Mouse (Mus musculus): ENCODE measurements around the gene Trappc1. TPM values are rescaled to one million over a fixed set of nuclear protein-coding genes. Genes with fewer than 3 reads are reported as not detected.

Trappc1 gene
- total and polyA plus RNA-seq, 2 experiments from 2014 or later: 157 to 173 TPM

- DNase-seq (ENCODE audit: low spot score) (no peak), ATAC-seq (no peak)
- Histone ChIP-seq H3K9ac (replicated peaks; ENCODE audit: low read length) (no peak overlapping the region), H3K4me2 (ENCODE audit: low read depth, low read length) (peak overlapping the region; percentile 36), H3K36me3 (ENCODE audit: insufficient read depth, low read length) (no peaks in the 10 kb centered on the region; the same call in 1 of the 2 replicates), H3K27ac (peak overlapping the region; percentile 70), H3K27me3 (ENCODE audit: insufficient read depth, low read length) (no peaks in the 10 kb centered on the region), H3K4me1 (ENCODE audit: insufficient read depth, low read length) (peaks cover 7% of the 10 kb centered on the region; the same call in 1 of the 2 replicates), H3K4me3 (ENCODE audit: low read length) (no peak overlapping the region), H3K9me3 (ENCODE audit: low read length) (no peaks in the 10 kb centered on the region)
- 24% methylated on average over 12 of the region's 12 CpGs for WGBS
- no peak for TF ChIP-seq CTCF (IDR thresholded peaks at IDR 0.05; ENCODE audit: low read depth)
These were observed 47.8 kb downstream of the Trappc1 start for GRCm38 (mm10) chr11:69371601-69372000.

- H3K9me3 ChIP-seq (ENCODE audit: low read length): no peaks in the 10 kb centered on the region
- H3K4me3 ChIP-seq (ENCODE audit: low read length): no peak overlapping the region
- WGBS: 26% methylated on average over 12 of the region's 12 CpGs
- no peaks in the 10 kb centered on the region; the same call in 1 of the 2 replicates for H3K36me3 ChIP-seq (ENCODE audit: insufficient read depth, low read length)
- no peak for TF ChIP-seq CTCF (IDR thresholded peaks at IDR 0.05; ENCODE audit: low read depth)
- H3K27me3 ChIP-seq (ENCODE audit: insufficient read depth, low read length): no peaks in the 10 kb centered on the region
- H3K4me1 ChIP-seq (ENCODE audit: insufficient read depth, low read length): peaks cover 7% of the 10 kb centered on the region; the same call in 1 of the 2 replicates
- H3K9ac ChIP-seq (replicated peaks; ENCODE audit: low read length): no peak overlapping the region
- H3K4me2 ChIP-seq (ENCODE audit: low read depth, low read length): peak overlapping the region; percentile 36
- H3K27ac ChIP-seq: peak overlapping the region; percentile 70
- ATAC-seq: no peak
- peak; percentile 69 for DNase-seq (ENCODE audit: low spot score)
These were observed 48.4 kb downstream of the Trappc1 start for GRCm38 (mm10) chr11:69372056-69372779.

GRCm38 (mm10) chr11:69372780-69373170 lies 49.0 kb downstream of the Trappc1 start:
- no peak overlapping the region for H3K4me3 ChIP-seq (ENCODE audit: low read length)
- WGBS: 65% methylated on average over 3 of the region's 3 CpGs
- no peak for ATAC-seq
- DNase-seq (ENCODE audit: low spot score): no peak
- TF ChIP-seq CTCF (IDR thresholded peaks at IDR 0.05; ENCODE audit: low read depth): peak; percentile 66
- peak overlapping the region; percentile 70; the same call in 1 of the 2 replicates for H3K27ac ChIP-seq
- no peaks in the 10 kb centered on the region for H3K9me3 ChIP-seq (ENCODE audit: low read length)
- peaks cover 7% of the 10 kb centered on the region; the same call in 1 of the 2 replicates for H3K4me1 ChIP-seq (ENCODE audit: insufficient read depth, low read length)
- no peak overlapping the region for H3K4me2 ChIP-seq (ENCODE audit: low read depth, low read length)
- H3K36me3 ChIP-seq (ENCODE audit: insufficient read depth, low read length): no peaks in the 10 kb centered on the region; the same call in 1 of the 2 replicates
- no peak overlapping the region for H3K9ac ChIP-seq (replicated peaks; ENCODE audit: low read length)
- no peaks in the 10 kb centered on the region for H3K27me3 ChIP-seq (ENCODE audit: insufficient read depth, low read length)

- Histone ChIP-seq H3K4me1 (ENCODE audit: insufficient read depth, low read length) (peaks cover 7% of the 10 kb centered on the region; the same call in 1 of the 2 replicates), H3K27me3 (ENCODE audit: insufficient read depth, low read length) (no peaks in the 10 kb centered on the region), H3K27ac (no peak overlapping the region), H3K4me2 (ENCODE audit: low read depth, low read length) (no peak overlapping the region), H3K4me3 (ENCODE audit: low read length) (no peak overlapping the region), H3K9ac (replicated peaks; ENCODE audit: low read length) (no peak overlapping the region), H3K9me3 (ENCODE audit: low read length) (no peaks in the 10 kb centered on the region), H3K36me3 (ENCODE audit: insufficient read depth, low read length) (no peaks in the 10 kb centered on the region; the same call in 1 of the 2 replicates)
- no peak for ATAC-seq
- no peak for TF ChIP-seq CTCF (IDR thresholded peaks at IDR 0.05; ENCODE audit: low read depth)
- DNase-seq (ENCODE audit: low spot score): no peak
- 94% methylated on average over 16 of the region's 16 CpGs for WGBS
These were observed 49.6 kb downstream of the Trappc1 start for GRCm38 (mm10) chr11:69373223-69373965.

Other genes with a start within 250 kb of the Trappc1 start
- 146 and 148 TPM in 2 replicates for gene Vamp2, start 235.5 kb upstream of the Trappc1 start, total RNA-seq (2014; rRNA removed)
- 417 and 489 TPM in 2 replicates for gene Vamp2, start 235.5 kb upstream of the Trappc1 start, polyA plus RNA-seq (2015; fragmentation: Nextera tagmentation; extraction: Ambion mirVana)
- gene Per1, start 228.8 kb upstream of the Trappc1 start, total RNA-seq (2014; rRNA removed): 24.4 and 27.1 TPM in 2 replicates
- 11.9 and 15.9 TPM in 2 replicates for gene Per1, start 228.8 kb upstream of the Trappc1 start, polyA plus RNA-seq (2015; fragmentation: Nextera tagmentation; extraction: Ambion mirVana)
- gene Hes7, start 203.6 kb upstream of the Trappc1 start, total RNA-seq (2014; rRNA removed): 1.4 and 2.5 TPM in 2 replicates
- 1.3 and 1.9 TPM in 2 replicates for gene Hes7, start 203.6 kb upstream of the Trappc1 start, polyA plus RNA-seq (2015; fragmentation: Nextera tagmentation; extraction: Ambion mirVana)
- 1.2 and 1.4 TPM in 2 replicates for gene 9130213A22Rik, start 201.4 kb upstream of the Trappc1 start, total RNA-seq (2014; rRNA removed)
- gene 9130213A22Rik, start 201.4 kb upstream of the Trappc1 start, polyA plus RNA-seq (2015; fragmentation: Nextera tagmentation; extraction: Ambion mirVana): 1.0 and 1.2 TPM in 2 replicates
- gene Aloxe3, start 198.1 kb upstream of the Trappc1 start, total RNA-seq (2014; rRNA removed): 12.5 and 14.2 TPM in 2 replicates
- 13.0 and 13.5 TPM in 2 replicates for gene Aloxe3, start 198.1 kb upstream of the Trappc1 start, polyA plus RNA-seq (2015; fragmentation: Nextera tagmentation; extraction: Ambion mirVana)
- gene Alox12b, start 167.0 kb upstream of the Trappc1 start, total RNA-seq (2014; rRNA removed): 1.7 and 2.0 TPM in 2 replicates
- gene Alox12b, start 167.0 kb upstream of the Trappc1 start, polyA plus RNA-seq (2015; fragmentation: Nextera tagmentation; extraction: Ambion mirVana): 1.1 and 1.2 TPM in 2 replicates
- 3.1 and 5.8 TPM in 2 replicates for gene Alox8, start 126.1 kb upstream of the Trappc1 start, total RNA-seq (2014; rRNA removed)
- 1.2 and 1.5 TPM in 2 replicates for gene Alox8, start 126.1 kb upstream of the Trappc1 start, polyA plus RNA-seq (2015; fragmentation: Nextera tagmentation; extraction: Ambion mirVana)
- 0.73 and 1.2 TPM in 2 replicates for gene Gucy2e, start 86.9 kb upstream of the Trappc1 start, total RNA-seq (2014; rRNA removed)
- 0.52 and 0.61 TPM in 2 replicates for gene Gucy2e, start 86.9 kb upstream of the Trappc1 start, polyA plus RNA-seq (2015; fragmentation: Nextera tagmentation; extraction: Ambion mirVana)
- 13.3 and 22.0 TPM in 2 replicates for gene Cntrob, start 205 bp upstream of the Trappc1 start, total RNA-seq (2014; rRNA removed)
- gene Cntrob, start 205 bp upstream of the Trappc1 start, polyA plus RNA-seq (2015; fragmentation: Nextera tagmentation; extraction: Ambion mirVana): 11.0 and 12.0 TPM in 2 replicates
- gene Kcnab3, start 2.3 kb downstream of the Trappc1 start, total RNA-seq (2014; rRNA removed): 5.5 and 7.8 TPM in 2 replicates
- gene Kcnab3, start 2.3 kb downstream of the Trappc1 start, polyA plus RNA-seq (2015; fragmentation: Nextera tagmentation; extraction: Ambion mirVana): 6.1 and 6.6 TPM in 2 replicates
- 127 and 141 TPM in 2 replicates for gene Rnf227, start 16.5 kb downstream of the Trappc1 start, total RNA-seq (2014; rRNA removed)
- 234 and 241 TPM in 2 replicates for gene Rnf227, start 16.5 kb downstream of the Trappc1 start, polyA plus RNA-seq (2015; fragmentation: Nextera tagmentation; extraction: Ambion mirVana)
- gene Chd3, start 45.4 kb downstream of the Trappc1 start, total RNA-seq (2014; rRNA removed): 252 and 255 TPM in 2 replicates
- 46.6 and 49.7 TPM in 2 replicates for gene Chd3, start 45.4 kb downstream of the Trappc1 start, polyA plus RNA-seq (2015; fragmentation: Nextera tagmentation; extraction: Ambion mirVana)
- 77.1 and 99.0 TPM in 2 replicates for gene Naa38, start 71.5 kb downstream of the Trappc1 start, total RNA-seq (2014; rRNA removed)
- 162 and 163 TPM in 2 replicates for gene Naa38, start 71.5 kb downstream of the Trappc1 start, polyA plus RNA-seq (2015; fragmentation: Nextera tagmentation; extraction: Ambion mirVana)
- 21.8 and 26.9 TPM in 2 replicates for gene Cyb5d1, start 71.7 kb downstream of the Trappc1 start, total RNA-seq (2014; rRNA removed)
- 18.5 and 22.2 TPM in 2 replicates for gene Cyb5d1, start 71.7 kb downstream of the Trappc1 start, polyA plus RNA-seq (2015; fragmentation: Nextera tagmentation; extraction: Ambion mirVana)
- 3.8 and 4.3 TPM in 2 replicates for gene Tmem88, start 74.3 kb downstream of the Trappc1 start, total RNA-seq (2014; rRNA removed)
- gene Tmem88, start 74.3 kb downstream of the Trappc1 start, polyA plus RNA-seq (2015; fragmentation: Nextera tagmentation; extraction: Ambion mirVana): 8.7 and 9.5 TPM in 2 replicates
- gene Kdm6b, start 89.7 kb downstream of the Trappc1 start, total RNA-seq (2014; rRNA removed): 8.0 and 10.5 TPM in 2 replicates
- 20.5 and 22.3 TPM in 2 replicates for gene Kdm6b, start 89.7 kb downstream of the Trappc1 start, polyA plus RNA-seq (2015; fragmentation: Nextera tagmentation; extraction: Ambion mirVana)
- 3.9 and 4.9 TPM in 2 replicates for gene Dnah2, start 225.1 kb downstream of the Trappc1 start, total RNA-seq (2014; rRNA removed)
- 2.0 and 3.2 TPM in 2 replicates for gene Dnah2, start 225.1 kb downstream of the Trappc1 start, polyA plus RNA-seq (2015; fragmentation: Nextera tagmentation; extraction: Ambion mirVana)
- gene Efnb3, start 236.2 kb downstream of the Trappc1 start, total RNA-seq (2014; rRNA removed): 97.9 and 111 TPM in 2 replicates
- 93.3 and 94.4 TPM in 2 replicates for gene Efnb3, start 236.2 kb downstream of the Trappc1 start, polyA plus RNA-seq (2015; fragmentation: Nextera tagmentation; extraction: Ambion mirVana)

All from hindbrain, postnatal 0 days (tissue).